Mouse (Mus musculus) heart, embryonic 10.5 days (tissue): ENCODE measurements around the gene Arv1. TPM values are rescaled to one million over a fixed set of nuclear protein-coding genes. Genes with fewer than 3 reads are reported as not detected.

Experiments used
- DNase-seq: peaks from one replicate; pipeline ENCODE4 v3.0.0-alpha.2; 2017; ENCODE audit warnings: low spot score
- H3K27ac ChIP-seq: fragments of 300-500 bp; sonication (generic); 2 replicates; pipeline ENCODE4 v1.5.1; 2016; ENCODE audit warnings: mild to moderate bottlenecking
- H3K27me3 ChIP-seq: fragments of 300-500 bp; sonication (generic); 2 replicates; pipeline ENCODE4 v1.6.1; 2016; ENCODE audit warnings: mild to moderate bottlenecking; ENCODE audit not compliant: poor library complexity, insufficient read depth, severe bottlenecking
- H3K36me3 ChIP-seq: fragments of 300-500 bp; sonication (generic); 2 replicates; pipeline ENCODE4 v1.6.1; 2016; ENCODE audit warnings: mild to moderate bottlenecking, moderate library complexity
- H3K4me1 ChIP-seq: fragments of 300-500 bp; sonication (generic); 2 replicates; pipeline ENCODE4 v1.6.1; 2016; ENCODE audit warnings: mild to moderate bottlenecking
- H3K4me3 ChIP-seq: fragments of 300-500 bp; sonication (generic); 2 replicates; pipeline ENCODE4 v1.5.1; 2016; ENCODE audit warnings: mild to moderate bottlenecking, moderate library complexity
- H3K9me3 ChIP-seq: fragments of 300-500 bp; sonication (generic); 2 replicates; pipeline ENCODE4 v1.6.1; 2016; ENCODE audit warnings: mild to moderate bottlenecking, moderate library complexity
- WGBS: fragments of 180-500 bp; shearing (Covaris S2); methylation state at CpG from one replicate; pipeline ENCODE4 v1.1.7; 2016; 5-methylcytosine and 5-hydroxymethylcytosine counted together
- polyA plus RNA-seq: library from polyadenylated mRNA; unstranded; fragments of >200 nt; fragmentation: Nextera tagmentation; extraction: Ambion mirVana; gene quantifications from 2 replicates; pipeline ENCODE4 v1.2.1, GENCODE M21; 2016

Arv1 gene
- polyA plus RNA-seq, 1 experiment from 2014 or later, result 26.7 TPM

- Histone ChIP-seq H3K9me3 (no peaks in the 10 kb centered on the region), H3K27ac (no peak overlapping the region), H3K4me3 (no peak overlapping the region), H3K4me1 (peaks cover 34% of the 10 kb centered on the region), H3K27me3 (peaks cover 27% of the 10 kb centered on the region), H3K36me3 (no peaks in the 10 kb centered on the region)
- DNase-seq, result no peak
- WGBS, result 74% methylated on average over 13 of the region's 13 CpGs
Measured at GRCm38 (mm10) chr8:124746661-124747060, 24.7 kb downstream of the Arv1 start.

- Histone ChIP-seq H3K27me3 (peaks cover 51% of the 10 kb centered on the region), H3K27ac (peak overlapping the region; percentile 77), H3K36me3 (no peaks in the 10 kb centered on the region), H3K4me1 (peaks cover 46% of the 10 kb centered on the region), H3K9me3 (no peaks in the 10 kb centered on the region), H3K4me3 (peak overlapping the region; percentile 82)
- DNase-seq, result peak; percentile 80
- WGBS, result 1% methylated on average over 31 of the region's 31 CpGs
Measured at GRCm38 (mm10) chr8:124751191-124751590, 29.3 kb downstream of the Arv1 start.

GRCm38 (mm10) chr8:124751709-124752173, 29.8 kb downstream of the Arv1 start, which contains the start of gene Fam89a:
Gene Fam89a (minus strand): TSS chr8:124751832.
- H3K4me3 ChIP-seq, result peak within 1 kb of the TSS; percentile 82
- peak within 1 kb of the TSS; percentile 77 for H3K27ac ChIP-seq
- no peaks in the 10 kb centered on the region for H3K36me3 ChIP-seq
- DNase-seq, result peak; percentile 91
- peaks cover 42% of the 10 kb centered on the region for H3K4me1 ChIP-seq
- under 1% methylated on average over 25 of the region's 41 CpGs for WGBS
- H3K9me3 ChIP-seq, result no peaks in the 10 kb centered on the region
- peaks cover 53% of the 10 kb centered on the region for H3K27me3 ChIP-seq

GRCm38 (mm10) chr8:124752325-124752862, 30.5 kb downstream of the Arv1 start:
- Histone ChIP-seq H3K4me1 (peaks cover 42% of the 10 kb centered on the region), H3K4me3 (peak overlapping the region; percentile 82), H3K27ac (peak overlapping the region; percentile 77; the same call in 1 of the 2 replicates), H3K27me3 (peaks cover 53% of the 10 kb centered on the region), H3K9me3 (no peaks in the 10 kb centered on the region), H3K36me3 (no peaks in the 10 kb centered on the region)
- 36% methylated on average over 21 of the region's 21 CpGs for WGBS
- DNase-seq, result no peak

- 17% methylated on average over 11 of the region's 11 CpGs for WGBS
- H3K27me3 ChIP-seq, result peaks cover 48% of the 10 kb centered on the region
- no peak overlapping the region for H3K4me3 ChIP-seq
- DNase-seq, result no peak
- no peaks in the 10 kb centered on the region for H3K36me3 ChIP-seq
- H3K27ac ChIP-seq, result no peak overlapping the region
- no peaks in the 10 kb centered on the region for H3K9me3 ChIP-seq
- peaks cover 42% of the 10 kb centered on the region for H3K4me1 ChIP-seq
Measured at GRCm38 (mm10) chr8:124754101-124754791, 32.3 kb downstream of the Arv1 start.

- H3K27ac ChIP-seq, result no peak overlapping the region
- 43% methylated on average over 4 of the region's 4 CpGs for WGBS
- H3K4me1 ChIP-seq, result peaks cover 40% of the 10 kb centered on the region
- H3K4me3 ChIP-seq, result no peak overlapping the region
- H3K36me3 ChIP-seq, result no peaks in the 10 kb centered on the region
- no peak for DNase-seq
- H3K9me3 ChIP-seq, result no peaks in the 10 kb centered on the region
- peaks cover 44% of the 10 kb centered on the region for H3K27me3 ChIP-seq
Measured at GRCm38 (mm10) chr8:124754792-124755190, 32.9 kb downstream of the Arv1 start.

GRCm38 (mm10) chr8:124755481-124755880, 33.5 kb downstream of the Arv1 start:
- H3K4me3 ChIP-seq, result no peak overlapping the region
- H3K27ac ChIP-seq, result no peak overlapping the region
- H3K36me3 ChIP-seq, result no peaks in the 10 kb centered on the region
- H3K4me1 ChIP-seq, result peaks cover 33% of the 10 kb centered on the region
- no peaks in the 10 kb centered on the region for H3K9me3 ChIP-seq
- DNase-seq, result no peak
- 80% methylated on average over 8 of the region's 8 CpGs for WGBS
- peaks cover 37% of the 10 kb centered on the region for H3K27me3 ChIP-seq

GRCm38 (mm10) chr8:124756153-124756552, 34.2 kb downstream of the Arv1 start:
- Histone ChIP-seq H3K27me3 (peaks cover 30% of the 10 kb centered on the region), H3K4me3 (no peak overlapping the region), H3K27ac (no peak overlapping the region), H3K4me1 (peaks cover 28% of the 10 kb centered on the region), H3K9me3 (no peaks in the 10 kb centered on the region), H3K36me3 (no peaks in the 10 kb centered on the region)
- DNase-seq, result no peak
- 45% methylated on average over 2 of the region's 2 CpGs for WGBS

- no peaks in the 10 kb centered on the region for H3K9me3 ChIP-seq
- H3K36me3 ChIP-seq, result no peaks in the 10 kb centered on the region
- no peak overlapping the region for H3K4me3 ChIP-seq
- no peak for DNase-seq
- H3K27ac ChIP-seq, result no peak overlapping the region
- peaks cover 26% of the 10 kb centered on the region for H3K27me3 ChIP-seq
- WGBS, result 61% methylated on average over 5 of the region's 5 CpGs
- H3K4me1 ChIP-seq, result peaks cover 23% of the 10 kb centered on the region
Measured at GRCm38 (mm10) chr8:124756601-124757000, 34.7 kb downstream of the Arv1 start.

GRCm38 (mm10) chr8:124758544-124758943, 36.6 kb downstream of the Arv1 start:
- peaks cover 12% of the 10 kb centered on the region for H3K4me1 ChIP-seq
- H3K9me3 ChIP-seq, result no peaks in the 10 kb centered on the region
- no peak overlapping the region for H3K4me3 ChIP-seq
- H3K27me3 ChIP-seq, result peaks cover 9% of the 10 kb centered on the region; the same call in 1 of the 2 replicates
- H3K36me3 ChIP-seq, result no peaks in the 10 kb centered on the region
- DNase-seq, result no peak
- no peak overlapping the region for H3K27ac ChIP-seq
- WGBS, result 36% methylated on average over 3 of the region's 3 CpGs

- no peak for DNase-seq
- H3K27me3 ChIP-seq, result no peaks in the 10 kb centered on the region
- no peaks in the 10 kb centered on the region for H3K4me1 ChIP-seq
- H3K4me3 ChIP-seq, result no peak overlapping the region
- no peaks in the 10 kb centered on the region for H3K36me3 ChIP-seq
- H3K27ac ChIP-seq, result no peak overlapping the region
- no peaks in the 10 kb centered on the region for H3K9me3 ChIP-seq
- 67% methylated on average over 7 of the region's 7 CpGs for whole genome bisulfite sequencing
Measured at GRCm38 (mm10) chr8:124763061-124763460, 41.1 kb downstream of the Arv1 start.

- no peak for DNase-seq
- WGBS, result 64% methylated on average over 2 of the region's 2 CpGs
- H3K4me1 ChIP-seq, result peaks cover 13% of the 10 kb centered on the region; the same call in 1 of the 2 replicates
- H3K27ac ChIP-seq, result no peak overlapping the region
- no peak overlapping the region for H3K4me3 ChIP-seq
- H3K27me3 ChIP-seq, result peaks cover 29% of the 10 kb centered on the region
- no peaks in the 10 kb centered on the region for H3K9me3 ChIP-seq
- no peaks in the 10 kb centered on the region for H3K36me3 ChIP-seq
Measured at GRCm38 (mm10) chr8:124772389-124772788, 50.5 kb downstream of the Arv1 start.

GRCm38 (mm10) chr8:124775695-124776094, 53.8 kb downstream of the Arv1 start:
- peaks cover 31% of the 10 kb centered on the region for H3K4me1 ChIP-seq
- H3K4me3 ChIP-seq, result peak overlapping the region; percentile 42
- H3K36me3 ChIP-seq, result no peaks in the 10 kb centered on the region
- peaks cover 29% of the 10 kb centered on the region for H3K27me3 ChIP-seq
- 12% methylated on average over 16 of the region's 16 CpGs for WGBS
- DNase-seq, result peak; percentile 86
- 0 out of 2 replicates have a peak overlapping the region, but pooled peaks have one; percentile 52 for H3K27ac ChIP-seq
- H3K9me3 ChIP-seq, result no peaks in the 10 kb centered on the region
